Mouse (Mus musculus): ENCODE measurements around the gene Phactr2.

DNA sequence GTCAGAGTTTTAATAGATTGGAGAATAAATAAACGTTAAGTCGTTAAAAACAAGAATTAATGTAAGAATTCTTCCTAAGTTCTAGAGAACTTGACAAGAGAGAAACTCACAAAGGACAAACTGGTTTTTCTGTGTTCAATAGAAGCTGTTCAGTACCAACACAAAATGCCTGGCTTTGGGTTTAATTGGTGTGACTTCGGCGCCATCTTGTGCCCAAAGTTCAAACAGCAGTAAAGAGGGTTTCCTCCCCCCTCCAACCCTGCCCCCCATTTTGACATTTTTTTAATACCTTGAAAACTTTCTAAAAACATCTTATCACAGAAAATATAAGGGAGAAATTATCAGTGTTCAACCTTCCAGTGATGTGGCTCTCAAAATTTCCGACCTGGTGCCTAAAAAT lies 44.4 kb downstream of the Phactr2 start:
- TF ChIP-seq GATA1 (IDR thresholded peaks at IDR 0.05; ENCODE audit: borderline replicate concordance, low read length) (no peak), FLI1 (IDR thresholded peaks at IDR 0.05; ENCODE audit: low read length) (no peak)

Measured in megakaryocyte, embryonic 14.5 days (primary cell).